Mouse (Mus musculus): ENCODE measurements around the gene Npc1l1. TPM values are rescaled to one million over a fixed set of nuclear protein-coding genes. Genes with fewer than 3 reads are reported as not detected.

Npc1l1 gene
- polyA plus RNA-seq (2011; ENCODE audit: insufficient read depth, insufficient read length, low read depth, missing spikeins), result 0.45 and 0.75 TPM in 2 replicates

DNA sequence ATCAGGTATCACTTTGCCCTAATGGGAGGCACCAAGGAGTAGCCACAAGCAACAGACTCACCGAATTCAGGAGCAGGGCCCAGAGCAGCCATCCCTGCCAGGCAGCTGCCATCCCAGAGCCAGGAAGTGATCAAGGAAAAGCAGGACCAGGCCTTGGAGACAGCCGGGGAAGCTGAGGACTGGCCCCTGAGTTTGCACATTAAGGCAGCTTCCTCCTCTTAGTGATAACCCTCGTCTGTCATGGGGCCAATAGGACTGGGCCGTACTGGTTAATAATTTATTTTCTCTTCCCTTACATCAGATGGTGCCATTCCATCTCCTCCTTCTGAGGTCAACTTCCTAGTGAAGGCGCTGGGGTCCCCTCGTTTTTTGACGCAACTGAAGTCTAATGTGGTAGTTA is at the start of gene Npc1l1:
TSS of gene Npc1l1 (minus strand) at position 132 of the 400 bp plus-strand sequence.
- Histone ChIP-seq H3K36me3 (ENCODE audit: control insufficient read depth, insufficient read depth, low read length, poor library complexity, severe bottlenecking) (no peaks in the 10 kb centered on the region), H3K4me1 (ENCODE audit: control insufficient read depth, insufficient read depth, low read length) (peaks cover 3% of the 10 kb centered on the region), H3K27ac (ENCODE audit: insufficient read depth, low read length) (no peak within 1 kb of the TSS), H3K9me3 (replicated peaks; ENCODE audit: control insufficient read depth, insufficient read depth, low read length, poor library complexity, severe bottlenecking) (peaks cover 3% of the 10 kb centered on the region), H3K9ac (ENCODE audit: low read depth, poor library complexity, severe bottlenecking) (no peak within 1 kb of the TSS), H3K27me3 (ENCODE audit: control insufficient read depth, insufficient read depth, low read length, poor library complexity, severe bottlenecking) (no peaks in the 10 kb centered on the region), H3K4me3 (ENCODE audit: low read depth, low read length) (no peak within 1 kb of the TSS)
- TF ChIP-seq EP300 (IDR thresholded peaks at IDR 0.05; ENCODE audit: insufficient read depth, low read depth, low read length) (no peak), CTCF (IDR thresholded peaks at IDR 0.05; ENCODE audit: low read depth, low read length) (no peak), POLR2A (IDR thresholded peaks at IDR 0.05; ENCODE audit: insufficient read depth, low read length) (no peak)

DNA sequence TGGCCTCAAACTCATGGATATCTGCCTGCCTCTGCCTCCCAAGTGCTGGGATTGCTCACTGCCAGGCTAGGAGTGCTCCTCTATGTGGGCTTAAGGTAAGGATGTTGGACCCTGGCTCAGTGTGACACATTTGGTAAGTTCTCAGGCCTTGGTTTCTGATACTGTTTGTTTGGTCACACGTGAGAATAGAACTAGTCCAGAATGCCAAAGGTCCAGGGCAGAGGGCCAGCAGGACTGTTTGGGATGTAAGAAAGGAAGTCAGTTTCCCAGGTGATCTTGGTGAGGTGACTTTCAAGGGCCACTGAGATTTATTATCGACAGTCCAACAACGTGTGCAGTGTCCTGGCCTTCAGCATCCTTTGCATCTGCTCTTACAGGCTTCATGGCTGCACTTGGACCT is 46.5 kb upstream of the Npc1l1 start:
- H3K9me3 ChIP-seq (replicated peaks; ENCODE audit: control insufficient read depth, insufficient read depth, low read length, poor library complexity, severe bottlenecking), result peaks cover 6% of the 10 kb centered on the region; the same call in 1 of the 2 replicates
- no peaks in the 10 kb centered on the region for H3K4me1 ChIP-seq (ENCODE audit: control insufficient read depth, insufficient read depth, low read length)
- H3K4me3 ChIP-seq (ENCODE audit: low read depth, low read length), result no peak overlapping the region
- H3K9ac ChIP-seq (ENCODE audit: low read depth, poor library complexity, severe bottlenecking), result no peak overlapping the region
- TF ChIP-seq EP300 (IDR thresholded peaks at IDR 0.05; ENCODE audit: insufficient read depth, low read depth, low read length) (no peak), POLR2A (IDR thresholded peaks at IDR 0.05; ENCODE audit: insufficient read depth, low read length) (no peak), CTCF (IDR thresholded peaks at IDR 0.05; ENCODE audit: low read depth, low read length) (no peak)
- no peaks in the 10 kb centered on the region for H3K27me3 ChIP-seq (ENCODE audit: control insufficient read depth, insufficient read depth, low read length, poor library complexity, severe bottlenecking)
- no peak overlapping the region for H3K27ac ChIP-seq (ENCODE audit: insufficient read depth, low read length)
- H3K36me3 ChIP-seq (ENCODE audit: control insufficient read depth, insufficient read depth, low read length, poor library complexity, severe bottlenecking), result peaks cover 2% of the 10 kb centered on the region; the same call in 1 of the 2 replicates

DNA sequence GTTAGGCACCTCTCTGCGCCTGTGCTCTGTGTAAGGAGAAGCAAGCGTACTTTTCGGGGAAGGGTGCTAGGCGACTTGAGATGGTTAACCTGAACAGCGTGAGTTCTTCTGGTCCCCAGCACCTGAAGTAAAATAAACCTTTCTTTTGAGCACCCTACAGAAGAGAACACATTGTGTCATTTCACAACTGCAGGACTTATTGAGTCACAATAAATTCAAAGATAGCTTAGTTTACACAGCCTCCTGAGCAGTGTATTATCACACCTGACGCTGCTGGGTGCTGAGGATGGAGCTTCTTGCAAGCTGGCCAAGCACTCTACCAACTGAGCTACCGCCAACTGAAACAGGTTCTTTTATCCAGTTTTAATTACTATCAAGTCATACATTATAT is 45.1 kb upstream of the Npc1l1 start:
- peak overlapping the region; percentile 16; the same call in 1 of the 2 replicates for H3K4me3 ChIP-seq (ENCODE audit: low read depth, low read length)
- H3K27me3 ChIP-seq (ENCODE audit: control insufficient read depth, insufficient read depth, low read length, poor library complexity, severe bottlenecking), result no peaks in the 10 kb centered on the region
- H3K4me1 ChIP-seq (ENCODE audit: control insufficient read depth, insufficient read depth, low read length), result no peaks in the 10 kb centered on the region
- peaks cover 3% of the 10 kb centered on the region; the same call in 1 of the 2 replicates for H3K9me3 ChIP-seq (replicated peaks; ENCODE audit: control insufficient read depth, insufficient read depth, low read length, poor library complexity, severe bottlenecking)
- peaks cover 7% of the 10 kb centered on the region; the same call in 1 of the 2 replicates for H3K36me3 ChIP-seq (ENCODE audit: control insufficient read depth, insufficient read depth, low read length, poor library complexity, severe bottlenecking)
- H3K27ac ChIP-seq (ENCODE audit: insufficient read depth, low read length), result no peak overlapping the region
- TF ChIP-seq CTCF (IDR thresholded peaks at IDR 0.05; ENCODE audit: low read depth, low read length) (no peak), POLR2A (IDR thresholded peaks at IDR 0.05; ENCODE audit: insufficient read depth, low read length) (no peak), EP300 (IDR thresholded peaks at IDR 0.05; ENCODE audit: insufficient read depth, low read depth, low read length) (no peak)
- H3K9ac ChIP-seq (ENCODE audit: low read depth, poor library complexity, severe bottlenecking), result no peak overlapping the region

DNA sequence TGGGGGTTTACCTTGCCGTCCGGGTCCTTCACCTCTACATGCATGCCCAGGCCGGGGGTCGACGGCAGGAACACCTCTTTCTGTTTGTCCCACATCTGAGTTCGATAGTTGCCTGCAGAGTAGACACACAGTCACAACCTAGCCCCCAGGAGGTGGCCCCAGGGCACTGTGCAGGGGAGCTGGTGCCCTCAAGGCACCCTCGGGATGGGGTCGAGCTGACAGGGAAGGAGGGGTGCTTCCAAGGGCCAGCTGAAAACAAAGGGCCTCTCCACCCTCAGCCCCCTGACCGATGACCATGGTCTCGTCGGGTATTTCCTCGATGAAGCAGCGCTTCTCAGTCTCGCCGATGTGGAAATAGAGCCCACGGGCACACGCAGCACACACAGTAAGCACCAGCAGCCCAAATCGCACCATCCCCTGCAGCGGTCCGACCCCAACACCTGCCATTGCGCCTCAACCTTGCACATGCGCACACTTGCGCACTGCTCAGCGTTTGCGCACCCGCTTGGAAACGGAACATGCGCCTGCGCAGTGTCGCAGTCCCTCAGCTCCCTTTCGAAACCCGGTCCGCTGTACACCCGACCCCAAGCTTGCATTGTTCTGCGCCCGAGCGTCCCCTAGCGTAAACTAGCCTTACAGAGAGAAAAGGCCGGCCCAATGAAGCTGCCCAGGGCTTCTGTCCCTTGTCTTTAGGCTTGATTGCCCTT is 44.6 kb upstream of the Npc1l1 start, which contains the start of gene Tmed4:
TSS of gene Tmed4 (minus strand) at position 484 of the 707 bp plus-strand sequence.
- 0 out of 2 replicates have a peak, but pooled peaks have one; percentile 32 for TF ChIP-seq EP300 (IDR thresholded peaks at IDR 0.05; ENCODE audit: insufficient read depth, low read depth, low read length)
- peak; percentile 99 for TF ChIP-seq POLR2A (IDR thresholded peaks at IDR 0.05; ENCODE audit: insufficient read depth, low read length)
- TF ChIP-seq CTCF (IDR thresholded peaks at IDR 0.05; ENCODE audit: low read depth, low read length), result peak; percentile 71
- H3K9me3 ChIP-seq (replicated peaks; ENCODE audit: control insufficient read depth, insufficient read depth, low read length, poor library complexity, severe bottlenecking), result no peaks in the 10 kb centered on the region
- peaks cover 7% of the 10 kb centered on the region; the same call in 1 of the 2 replicates for H3K36me3 ChIP-seq (ENCODE audit: control insufficient read depth, insufficient read depth, low read length, poor library complexity, severe bottlenecking)
- peak within 1 kb of the TSS; percentile 55 for H3K9ac ChIP-seq (ENCODE audit: low read depth, poor library complexity, severe bottlenecking)
- H3K27me3 ChIP-seq (ENCODE audit: control insufficient read depth, insufficient read depth, low read length, poor library complexity, severe bottlenecking), result no peaks in the 10 kb centered on the region
- no peak within 1 kb of the TSS for H3K27ac ChIP-seq (ENCODE audit: insufficient read depth, low read length)
- peak within 1 kb of the TSS; percentile 74 for H3K4me3 ChIP-seq (ENCODE audit: low read depth, low read length)
- H3K4me1 ChIP-seq (ENCODE audit: control insufficient read depth, insufficient read depth, low read length), result no peaks in the 10 kb centered on the region

DNA sequence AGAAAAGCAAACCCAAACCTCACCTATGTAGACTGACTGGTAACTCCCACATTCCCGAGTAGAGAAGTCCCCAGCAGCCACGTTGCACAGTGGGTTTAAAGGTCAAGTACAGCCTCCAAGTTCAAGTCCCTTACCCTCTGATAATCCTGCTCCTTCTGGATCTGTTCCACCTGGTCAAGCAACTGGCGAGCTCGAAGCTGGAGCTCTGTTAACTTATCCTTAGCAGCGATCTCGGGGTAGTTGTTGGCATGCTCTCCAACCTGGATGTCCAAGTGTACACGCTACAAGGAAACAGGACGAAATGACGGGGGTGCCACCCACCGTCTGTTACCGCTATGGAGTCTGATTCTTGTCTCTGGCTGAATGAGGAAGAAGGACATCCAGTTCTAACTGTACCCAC is 43.7 kb upstream of the Npc1l1 start:
- Histone ChIP-seq H3K9ac (ENCODE audit: low read depth, poor library complexity, severe bottlenecking) (peak overlapping the region; percentile 55), H3K4me1 (ENCODE audit: control insufficient read depth, insufficient read depth, low read length) (no peaks in the 10 kb centered on the region), H3K27ac (ENCODE audit: insufficient read depth, low read length) (no peak overlapping the region), H3K9me3 (replicated peaks; ENCODE audit: control insufficient read depth, insufficient read depth, low read length, poor library complexity, severe bottlenecking) (no peaks in the 10 kb centered on the region), H3K4me3 (ENCODE audit: low read depth, low read length) (peak overlapping the region; percentile 74), H3K27me3 (ENCODE audit: control insufficient read depth, insufficient read depth, low read length, poor library complexity, severe bottlenecking) (no peaks in the 10 kb centered on the region), H3K36me3 (ENCODE audit: control insufficient read depth, insufficient read depth, low read length, poor library complexity, severe bottlenecking) (peaks cover 7% of the 10 kb centered on the region; the same call in 1 of the 2 replicates)
- TF ChIP-seq POLR2A (IDR thresholded peaks at IDR 0.05; ENCODE audit: insufficient read depth, low read length), result no peak
- TF ChIP-seq EP300 (IDR thresholded peaks at IDR 0.05; ENCODE audit: insufficient read depth, low read depth, low read length), result no peak
- TF ChIP-seq CTCF (IDR thresholded peaks at IDR 0.05; ENCODE audit: low read depth, low read length), result no peak
